ENCODE assay signal across 8 mouse cellular contexts in genomic region chr2:25402377-25402971, GRCm38 (mm10). TPM values are rescaled to one million over a fixed set of nuclear protein-coding genes. Genes with fewer than 3 reads are reported as not detected.
DNase-seq lines count a peak whose midpoint lies in the region; ATAC-seq lines count a peak whose summit lies in the region.

No protein-coding gene starts in this region.

- DNase-seq in urinary bladder, adult 18-20 months (ENCODE audit: low spot score in 2 of 2): peak; percentile 57 to 65
- DNase-seq in urinary bladder, adult 2 months (ENCODE audit: low spot score): no peak
- peak; percentile 82 for DNase-seq in embryo, embryonic 11.5 days (ENCODE audit: low read depth, low spot score)
- DNase-seq in heart, adult 9 months (ENCODE audit: low spot score in 2 of 2): peak; percentile 39 to 56
- peak; percentile 72 to 90 for DNase-seq in kidney, adult 8-10 months
- peak; percentile 60 to 89 for DNase-seq in spleen, postnatal 10 days (ENCODE audit: low spot score in 2 of 2)

- 2% methylated on average over 13 of the region's 13 CpGs for WGBS in limb, embryonic 13.5 days
- WGBS in midbrain, embryonic 15.5 days: under 1% methylated on average over 13 of the region's 13 CpGs

- H3K4me1 ChIP-seq in limb, embryonic 13.5 days: peaks cover 7% of the 10 kb centered on the region; the same call in 1 of the 2 replicates
- peaks cover 45% of the 10 kb centered on the region for H3K4me1 ChIP-seq in midbrain, embryonic 15.5 days

- H3K36me3 ChIP-seq in limb, embryonic 13.5 days: no peaks in the 10 kb centered on the region
- H3K36me3 ChIP-seq in midbrain, embryonic 15.5 days (replicated peaks): 0 out of 2 replicates have a peak, but pooled peaks cover 2% of the 10 kb centered on the region

- H3K27me3 ChIP-seq in limb, embryonic 13.5 days: peaks cover 100% of the 10 kb centered on the region
- peaks cover 31% of the 10 kb centered on the region for H3K27me3 ChIP-seq in midbrain, embryonic 15.5 days (replicated peaks)

- no peak overlapping the region for H3K27ac ChIP-seq in limb, embryonic 13.5 days
- H3K27ac ChIP-seq in midbrain, embryonic 15.5 days: peak overlapping the region; percentile 85

- peak overlapping the region; percentile 73 for H3K4me2 ChIP-seq in limb, embryonic 13.5 days (replicated peaks)
- peak overlapping the region; percentile 80 for H3K4me2 ChIP-seq in midbrain, embryonic 15.5 days

- no peak for ATAC-seq in limb, embryonic 13.5 days (ENCODE audit: low FRiP score, low read depth)
- ATAC-seq in midbrain, embryonic 15.5 days (replicated peaks): peak; percentile 57

- no peaks in the 10 kb centered on the region for H3K9me3 ChIP-seq in limb, embryonic 13.5 days
- no peaks in the 10 kb centered on the region for H3K9me3 ChIP-seq in midbrain, embryonic 15.5 days

- peak overlapping the region; percentile 68; the same call in 1 of the 2 replicates for H3K9ac ChIP-seq in limb, embryonic 13.5 days
- H3K9ac ChIP-seq in midbrain, embryonic 15.5 days: peak overlapping the region; percentile 94

- peak overlapping the region; percentile 58 for H3K4me3 ChIP-seq in limb, embryonic 13.5 days
- H3K4me3 ChIP-seq in midbrain, embryonic 15.5 days: peak overlapping the region; percentile 57

RNA-seq across cellular contexts. Expression of gene Npdc1, which starts 3.3 kb away (rescaled TPM):
- polyA plus RNA-seq in urinary bladder, adult 2 months (2012; rRNA removed): 103 and 126 TPM in 2 replicates
- 29.1 and 32.6 TPM in 2 replicates for polyA plus RNA-seq in limb, embryonic 13.5 days (2015; fragmentation: Nextera tagmentation; extraction: Ambion mirVana)
- polyA plus RNA-seq in midbrain, embryonic 15.5 days (2015; fragmentation: Nextera tagmentation; extraction: Ambion mirVana): 498 and 520 TPM in 2 replicates

RNA-seq across cellular contexts. Expression of gene Entpd2, which starts 6.8 kb away (rescaled TPM):
- polyA plus RNA-seq in urinary bladder, adult 2 months (2012; rRNA removed): 104 and 107 TPM in 2 replicates
- 0.55 and 0.73 TPM in 2 replicates for polyA plus RNA-seq in limb, embryonic 13.5 days (2015; fragmentation: Nextera tagmentation; extraction: Ambion mirVana)
- 2.7 and 3.3 TPM in 2 replicates for polyA plus RNA-seq in midbrain, embryonic 15.5 days (2015; fragmentation: Nextera tagmentation; extraction: Ambion mirVana)

RNA-seq across cellular contexts. Expression of gene Fut7, which starts 20.6 kb away (rescaled TPM):
- polyA plus RNA-seq in urinary bladder, adult 2 months (2012; rRNA removed): 0.19 and 0.29 TPM in 2 replicates
- polyA plus RNA-seq in limb, embryonic 13.5 days (2015; fragmentation: Nextera tagmentation; extraction: Ambion mirVana): 0.06 TPM in 1 of 2 replicates, not detected in the other
- 0.17 and 0.41 TPM in 2 replicates for polyA plus RNA-seq in midbrain, embryonic 15.5 days (2015; fragmentation: Nextera tagmentation; extraction: Ambion mirVana)

RNA-seq across cellular contexts. Expression of gene Abca2, which starts 26.0 kb away (rescaled TPM):
- polyA plus RNA-seq in urinary bladder, adult 2 months (2012; rRNA removed): 6.3 and 16.4 TPM in 2 replicates
- 3.3 and 3.8 TPM in 2 replicates for polyA plus RNA-seq in limb, embryonic 13.5 days (2015; fragmentation: Nextera tagmentation; extraction: Ambion mirVana)
- polyA plus RNA-seq in midbrain, embryonic 15.5 days (2015; fragmentation: Nextera tagmentation; extraction: Ambion mirVana): 16.4 and 17.6 TPM in 2 replicates

RNA-seq across cellular contexts. Expression of gene Sapcd2, which starts 30.4 kb away (rescaled TPM):
- polyA plus RNA-seq in urinary bladder, adult 2 months (2012; rRNA removed): 1.6 and 2.5 TPM in 2 replicates
- 43.4 and 45.5 TPM in 2 replicates for polyA plus RNA-seq in limb, embryonic 13.5 days (2015; fragmentation: Nextera tagmentation; extraction: Ambion mirVana)
- 11.1 and 14.7 TPM in 2 replicates for polyA plus RNA-seq in midbrain, embryonic 15.5 days (2015; fragmentation: Nextera tagmentation; extraction: Ambion mirVana)

Comparison
In these comparisons a context has a peak if more than half of its experiments do, and no peak if none do; other contexts are left out.
1. RNA of gene Entpd2, which starts 6.8 kb away (polyA plus RNA-seq): 104 to 107 TPM in urinary bladder, adult 2 months; 2.7 to 3.3 TPM in midbrain, embryonic 15.5 days and 0.55 to 0.73 TPM in limb, embryonic 13.5 days; every median in the first group is over 10 times any median in the second.